Mouse (Mus musculus) testis, adult 2 months (tissue): ENCODE data around the gene Nppc.

ENCODE experiments used
- CTCF ChIP-seq: fragments of 200-500 bp; IDR thresholded peaks from 2 replicates; pipeline ENCODE4 v1.5.1; 2012; ENCODE audit warnings: low read depth, mild to moderate bottlenecking, inconsistent platforms, low read length, moderate library complexity; ENCODE audit not compliant: control insufficient read depth, insufficient read depth, insufficient replicate concordance
- POLR2A ChIP-seq: fragments of 200-500 bp; IDR thresholded peaks from 2 replicates; pipeline ENCODE4 v1.6.1; 2012; ENCODE audit warnings: low read depth, mild to moderate bottlenecking, inconsistent platforms, low read length, moderate library complexity; ENCODE audit not compliant: control insufficient read depth

DNA sequence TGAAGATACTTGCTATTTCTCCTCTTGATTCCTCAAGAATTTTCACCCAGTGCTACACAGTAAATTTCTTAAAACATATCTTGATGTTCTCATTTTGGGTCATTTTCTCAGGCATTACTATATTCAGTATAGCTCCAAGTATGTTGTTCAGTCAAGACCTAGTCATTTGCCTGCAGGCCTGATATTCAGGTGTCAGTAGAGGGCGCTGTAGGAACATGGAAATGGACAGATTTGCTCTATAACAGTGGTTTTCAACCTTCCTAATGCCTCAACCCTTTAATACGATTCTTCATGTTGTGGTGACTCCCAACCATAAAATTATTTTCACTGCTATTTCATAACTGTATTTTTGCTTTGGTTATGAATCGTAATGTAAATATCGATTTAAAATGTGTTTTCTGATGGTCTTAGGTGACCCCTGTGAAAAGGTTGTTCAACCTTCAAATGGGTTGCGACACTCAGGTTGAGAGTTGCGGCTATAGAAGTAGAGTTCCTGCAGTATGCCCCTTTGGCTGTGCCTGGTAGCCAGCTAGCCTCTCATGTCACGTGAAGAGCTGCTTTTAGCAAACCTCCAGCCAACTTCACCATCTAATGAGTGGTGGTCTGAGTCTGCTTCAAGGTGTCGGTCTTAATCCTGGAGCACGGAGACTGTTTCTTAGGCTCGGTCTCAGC, 51.8 kb downstream of the Nppc start:
- TF ChIP-seq CTCF: peak; percentile 23; the same call in 1 of the 2 replicates
- TF ChIP-seq POLR2A: no peak
